Mouse (Mus musculus): ENCODE data around the gene Fer1l5.
A peak's percentile ranks its signal among the peaks of the same experiment; 100 is the strongest.

Gene Fer1l5

GRCm38 (mm10) chr1:36371934-36372845, at the start of gene Fer1l5:
Gene Fer1l5, plus strand, starts transcription at chr1:36372291.
- no peak for DNase-seq (ENCODE audit: low spot score)

DNA sequence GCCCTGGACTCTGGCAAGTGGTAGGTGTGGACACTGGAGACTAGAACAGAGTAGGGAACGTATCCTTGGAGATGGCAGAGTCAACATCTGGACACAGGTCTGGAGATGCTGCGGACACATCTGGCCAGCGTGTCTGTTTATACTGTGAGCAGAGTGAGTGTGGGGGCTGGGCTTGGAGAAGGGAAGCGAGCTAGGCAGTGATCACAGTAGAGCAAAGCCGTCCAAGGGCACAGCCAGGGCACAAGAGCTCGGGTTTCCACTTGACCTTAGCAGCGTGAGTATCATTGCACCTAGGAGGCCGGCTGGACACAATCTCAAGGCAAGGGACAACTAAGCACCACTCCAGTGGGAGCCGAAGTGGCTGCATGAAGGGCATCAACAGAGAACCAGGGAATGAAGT, 49.0 kb upstream of the Fer1l5 start:
- no peak for DNase-seq (ENCODE audit: low spot score)

DNA sequence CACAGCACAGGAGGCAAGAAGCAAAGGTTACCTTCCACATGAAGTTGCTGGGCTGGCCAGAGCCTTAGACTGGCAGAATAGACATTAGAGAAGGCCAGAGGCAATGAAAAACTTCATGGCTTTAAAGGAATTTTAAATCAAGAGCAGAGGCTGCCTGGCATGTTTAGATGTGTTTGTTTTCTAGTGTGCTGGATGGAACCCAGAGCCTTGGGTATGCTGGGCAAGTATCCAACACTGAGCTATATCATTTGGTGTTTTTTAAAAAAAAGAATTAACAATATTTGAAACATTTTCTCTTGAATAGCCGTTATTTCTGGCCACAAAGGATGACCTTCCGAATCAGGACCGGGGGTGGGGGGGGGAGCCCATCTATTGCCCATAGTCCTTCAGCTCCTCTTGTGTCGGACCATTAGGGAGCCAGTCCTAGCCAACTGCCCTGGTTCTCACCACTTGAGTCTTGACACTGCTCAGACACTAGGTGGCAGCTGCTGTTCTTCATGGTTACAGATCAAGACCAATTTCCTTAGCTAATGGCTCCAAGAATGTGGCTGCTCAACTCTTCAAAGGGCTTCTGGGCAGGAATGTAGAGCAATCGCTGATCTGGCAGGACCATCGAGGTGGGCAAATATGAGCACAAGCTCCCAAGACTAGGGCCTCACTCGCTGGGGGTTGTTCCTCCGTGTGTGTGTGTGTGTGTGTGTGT, 48.2 kb upstream of the Fer1l5 start:
- no peak for DNase-seq (ENCODE audit: low spot score)

DNA sequence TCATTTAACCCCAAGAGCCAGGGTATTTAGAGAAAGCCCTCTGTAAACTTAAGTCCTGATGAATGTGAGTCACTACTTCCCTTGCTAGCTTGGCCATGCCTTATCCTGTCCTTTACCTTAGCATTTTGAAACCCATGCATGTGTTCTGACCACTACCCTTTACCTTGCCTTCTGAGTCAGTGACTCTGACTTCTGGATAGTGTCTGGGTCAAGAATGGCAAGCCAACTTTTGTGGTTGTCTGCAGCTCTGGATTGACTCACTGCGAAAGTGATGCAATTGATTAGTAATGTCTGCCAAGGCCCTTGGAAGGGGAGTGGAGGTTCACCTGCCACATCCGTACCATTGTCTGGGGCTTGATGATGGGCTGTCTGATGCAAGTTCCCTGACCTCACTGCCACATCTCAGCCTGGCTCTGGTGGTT, 46.2 kb upstream of the Fer1l5 start:
- no peak for DNase-seq (ENCODE audit: low spot score)

- DNase-seq (ENCODE audit: low spot score): no peak
Measured at GRCm38 (mm10) chr1:36326815-36327214, 45.3 kb upstream of the Fer1l5 start.

DNA sequence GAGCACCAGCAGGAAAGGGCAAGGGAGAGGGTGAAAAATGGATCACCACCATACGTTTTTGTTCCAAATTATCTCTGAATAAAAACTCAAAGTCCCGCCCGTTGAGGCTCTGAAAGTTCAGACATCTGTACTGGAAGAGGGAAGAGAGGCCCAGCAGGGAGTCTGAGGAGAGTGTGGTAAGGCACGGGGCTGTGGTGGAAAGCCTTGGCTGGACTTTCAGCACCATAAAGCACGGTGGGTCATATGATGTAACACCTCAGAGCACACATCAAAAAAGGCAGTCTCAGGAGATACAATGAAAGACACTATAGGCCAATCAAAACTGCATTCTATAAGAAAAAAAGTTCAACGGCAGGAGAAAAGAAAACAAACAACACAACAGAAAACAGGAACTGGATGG, 40.3 kb upstream of the Fer1l5 start:
- no peak for DNase-seq (ENCODE audit: low spot score)

GRCm38 (mm10) chr1:36332955-36333887, 38.9 kb upstream of the Fer1l5 start:
- DNase-seq (ENCODE audit: low spot score): no peak

GRCm38 (mm10) chr1:36342547-36342946, 29.5 kb upstream of the Fer1l5 start:
- no peak for DNase-seq (ENCODE audit: low spot score)

GRCm38 (mm10) chr1:36352351-36352750, 19.7 kb upstream of the Fer1l5 start:
- DNase-seq (ENCODE audit: low spot score): no peak

DNA sequence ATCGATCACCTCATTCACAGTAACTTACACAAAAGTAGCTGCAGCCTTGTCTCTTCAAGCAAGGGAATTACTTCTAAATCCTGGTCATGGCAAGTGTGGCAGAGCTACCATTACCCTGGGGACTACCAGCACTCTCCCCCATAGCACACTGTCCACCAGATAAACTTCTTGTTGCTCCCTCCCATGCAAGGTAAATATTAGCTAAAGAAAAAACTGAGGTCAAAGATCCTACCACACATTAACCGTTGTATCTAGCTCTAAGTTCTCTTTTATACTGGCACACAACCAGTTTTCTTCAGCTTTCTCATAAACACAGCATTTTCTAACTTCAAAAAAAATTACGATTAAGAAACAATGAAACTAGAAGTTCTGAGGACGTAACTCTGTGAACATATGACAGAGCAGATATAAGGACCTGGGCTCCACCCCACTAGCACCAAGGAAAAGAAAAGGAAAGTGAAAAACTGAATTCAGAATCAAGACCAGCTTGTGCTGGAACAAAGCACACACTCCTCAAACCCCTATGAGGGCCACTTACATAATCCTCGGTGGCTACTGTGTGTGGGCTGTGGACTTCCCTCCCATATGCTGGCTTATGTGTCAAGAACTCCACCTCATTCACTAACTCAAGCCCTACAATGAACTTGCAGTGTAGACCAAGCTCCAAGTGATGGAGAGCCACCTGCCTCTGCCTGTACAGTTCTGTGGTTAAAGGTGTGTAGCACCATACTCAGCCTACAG, 15.0 kb upstream of the Fer1l5 start:
- DNase-seq (ENCODE audit: low spot score): no peak

GRCm38 (mm10) chr1:36367698-36368097, 4.4 kb upstream of the Fer1l5 start:
- DNase-seq (ENCODE audit: low spot score): no peak

- peak; percentile 67 for DNase-seq (ENCODE audit: low spot score)
Measured at GRCm38 (mm10) chr1:36368112-36368968, 3.8 kb upstream of the Fer1l5 start.

DNA sequence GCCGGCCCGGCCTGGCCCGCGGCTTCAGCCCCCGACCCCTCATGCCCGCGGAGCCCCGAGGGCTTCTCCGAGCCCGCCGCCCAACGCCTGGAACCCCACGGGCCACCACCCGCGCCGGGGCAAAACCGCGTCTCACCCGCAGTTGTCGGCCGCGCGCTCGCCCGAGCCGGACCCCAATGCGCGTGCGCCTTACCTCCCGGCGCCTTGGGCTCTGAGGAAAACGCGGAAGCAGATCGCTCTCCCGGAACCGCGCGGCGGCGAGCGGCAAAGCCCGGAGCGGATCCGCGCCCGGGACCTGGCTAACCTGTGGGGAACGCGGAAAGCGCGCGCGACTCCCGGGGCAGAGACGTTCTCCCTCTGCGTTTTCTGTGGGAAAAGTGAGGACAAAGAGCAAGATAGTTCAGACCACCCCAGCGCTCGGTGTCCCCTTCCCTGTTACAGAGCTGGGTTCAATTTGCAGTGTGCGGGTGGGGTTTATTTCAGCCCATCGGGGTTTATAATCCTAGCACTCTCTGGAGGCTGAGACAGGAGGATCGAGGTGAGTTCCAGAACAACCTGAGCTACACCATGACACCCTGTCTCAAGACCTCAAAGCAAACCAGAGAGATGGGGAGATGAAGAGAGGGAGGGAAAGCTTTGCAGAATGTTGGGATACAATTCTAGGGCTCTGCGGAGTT, 3.0 kb upstream of the Fer1l5 start, which contains the start of gene Kansl3:
TSS of gene Kansl3 (minus strand) at position 213 of the 677 bp plus-strand sequence.
- DNase-seq (ENCODE audit: low spot score): peak; percentile 83

DNA sequence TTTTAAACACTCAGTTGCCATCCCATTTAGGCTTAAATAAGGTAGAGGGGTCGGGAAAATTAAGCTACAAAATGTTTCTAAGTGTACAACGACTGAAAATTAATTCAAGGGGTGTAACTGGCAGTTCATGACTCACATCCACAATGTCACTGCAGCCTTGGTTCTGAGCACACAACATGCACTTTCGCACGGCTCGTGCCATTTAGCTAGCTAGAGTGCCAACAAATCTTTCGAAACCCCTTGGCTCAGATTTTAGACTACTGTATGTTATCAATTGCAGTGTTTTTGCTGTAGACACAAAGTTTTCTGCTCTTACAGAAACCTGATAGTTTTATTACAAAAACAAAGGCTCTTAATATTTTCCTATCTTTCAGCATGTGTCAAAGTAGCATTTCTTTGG, 1.2 kb upstream of the Fer1l5 start:
- no peak for DNase-seq (ENCODE audit: low spot score)

DNA sequence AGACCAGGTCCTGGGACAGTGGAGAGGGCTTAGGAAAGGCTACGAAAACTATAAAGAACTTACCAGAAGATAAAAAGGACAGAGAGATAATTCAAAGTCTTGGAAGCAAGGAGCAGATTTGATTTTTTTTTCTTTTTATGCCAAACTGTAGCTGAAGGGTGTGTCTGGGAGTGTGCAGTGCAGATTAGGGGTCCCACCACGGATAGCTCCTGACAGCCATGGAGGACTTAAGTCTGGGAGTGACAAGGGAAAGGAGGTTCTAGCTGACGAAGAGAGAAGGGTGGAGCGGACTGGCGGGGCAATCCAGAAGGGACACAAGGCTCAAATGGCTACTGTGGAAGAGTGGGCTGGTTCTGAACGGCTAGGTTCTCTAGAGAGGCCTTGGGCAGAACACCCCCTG, 6.8 kb downstream of the Fer1l5 start:
- no peak for DNase-seq (ENCODE audit: low spot score)

DNA sequence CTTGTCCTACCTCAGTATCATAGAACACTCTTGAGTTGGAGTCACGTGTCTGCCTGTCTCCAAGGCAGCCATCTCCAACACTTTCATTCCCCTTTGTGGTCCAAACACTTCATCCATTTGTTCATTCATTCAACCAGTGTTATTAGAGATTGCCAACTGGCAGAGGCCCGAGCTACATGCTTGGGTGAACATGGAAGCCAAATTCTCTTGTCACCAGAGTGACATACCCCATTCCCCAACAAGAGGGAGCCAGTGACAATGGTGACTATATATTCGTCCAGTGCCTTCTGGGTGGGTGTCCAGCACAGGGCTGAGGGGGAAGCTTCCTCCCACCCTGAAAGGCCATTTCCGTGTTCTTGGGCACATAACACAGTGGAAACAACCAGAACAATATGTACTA, 7.5 kb downstream of the Fer1l5 start:
- DNase-seq (ENCODE audit: low spot score): no peak

GRCm38 (mm10) chr1:36397041-36397440, 24.9 kb downstream of the Fer1l5 start:
- DNase-seq (ENCODE audit: low spot score): no peak

GRCm38 (mm10) chr1:36401509-36401908, 29.4 kb downstream of the Fer1l5 start:
- no peak for DNase-seq (ENCODE audit: low spot score)

- no peak for DNase-seq (ENCODE audit: low spot score)
Measured at GRCm38 (mm10) chr1:36404531-36404930, 32.4 kb downstream of the Fer1l5 start.

DNA sequence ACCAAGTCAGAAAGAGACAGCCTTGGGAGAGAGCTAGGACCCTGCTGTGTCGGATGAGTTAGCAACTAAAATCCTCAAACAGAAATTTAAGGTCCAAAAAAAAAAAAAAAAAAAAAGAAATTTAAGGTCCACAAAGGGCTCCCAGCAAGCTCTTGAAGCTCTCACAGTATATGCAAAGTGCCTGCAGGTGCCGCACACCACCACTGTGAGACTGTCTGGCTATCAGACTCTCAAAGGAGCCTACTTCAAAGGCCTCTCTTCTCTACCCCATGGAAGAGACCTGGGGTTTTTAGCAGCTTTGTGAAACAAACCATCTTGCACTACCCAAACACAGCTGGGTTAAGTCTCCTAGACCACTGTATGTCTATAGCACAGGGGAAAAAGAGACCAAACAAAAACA, 57.4 kb downstream of the Fer1l5 start:
- DNase-seq (ENCODE audit: low spot score): no peak

All from ovary, postnatal 10 days (tissue).